Mouse (Mus musculus) cerebellum, postnatal 25 days (tissue): ENCODE measurements around the gene E330009J07Rik.

Experiments
- DNase-seq, 2 experiments: peaks; one replicate each; pipeline ENCODE4 v3.0.0; 2021; ENCODE audit warnings: mixed read lengths in 2 of 2

E330009J07Rik gene

GRCm38 (mm10) chr6:40429521-40429931, 6.4 kb downstream of the E330009J07Rik start:
- DNase-seq, result peak; percentile 80 to 81

- DNase-seq, result peak; percentile 57 to 58
Measured at GRCm38 (mm10) chr6:40428696-40429095, 7.2 kb downstream of the E330009J07Rik start.

GRCm38 (mm10) chr6:40427441-40427840, 8.5 kb downstream of the E330009J07Rik start:
- DNase-seq, result peak in 1 of 2 experiments; percentile 53

- peak in 1 of 2 experiments; percentile 72 for DNase-seq
Measured at GRCm38 (mm10) chr6:40423774-40424173, 12.2 kb downstream of the E330009J07Rik start.

- no peak for DNase-seq
Measured at GRCm38 (mm10) chr6:40423013-40423412, 12.9 kb downstream of the E330009J07Rik start.

- no peak for DNase-seq
Measured at GRCm38 (mm10) chr6:40421099-40421498, 14.8 kb downstream of the E330009J07Rik start.

GRCm38 (mm10) chr6:40418386-40418785, 17.5 kb downstream of the E330009J07Rik start:
- DNase-seq, result peak in 1 of 2 experiments; percentile 56

GRCm38 (mm10) chr6:40415799-40416198, 20.1 kb downstream of the E330009J07Rik start:
- DNase-seq, result peak; percentile 49 to 53

DNA sequence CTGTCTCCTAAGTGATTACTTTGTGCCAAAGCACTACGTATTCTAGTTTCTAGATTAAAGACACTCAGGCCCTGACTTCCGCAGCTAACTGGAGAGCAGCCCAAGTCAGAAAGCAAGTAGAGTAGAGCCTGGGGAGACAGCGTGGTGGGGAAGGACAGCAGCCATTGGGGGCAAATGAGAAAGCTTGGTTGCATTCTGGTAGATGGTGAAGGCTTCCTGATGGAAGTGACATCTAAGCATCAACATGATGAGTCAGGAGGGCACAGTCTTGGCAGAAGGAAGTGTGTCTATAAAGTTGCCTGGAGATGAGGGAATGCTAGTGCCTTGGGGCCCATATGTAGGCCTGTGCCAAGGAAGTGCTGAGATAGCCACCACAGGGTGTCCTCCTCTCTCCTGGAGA, 22.4 kb downstream of the E330009J07Rik start:
- peak in 1 of 2 experiments; percentile 50 for DNase-seq

DNA sequence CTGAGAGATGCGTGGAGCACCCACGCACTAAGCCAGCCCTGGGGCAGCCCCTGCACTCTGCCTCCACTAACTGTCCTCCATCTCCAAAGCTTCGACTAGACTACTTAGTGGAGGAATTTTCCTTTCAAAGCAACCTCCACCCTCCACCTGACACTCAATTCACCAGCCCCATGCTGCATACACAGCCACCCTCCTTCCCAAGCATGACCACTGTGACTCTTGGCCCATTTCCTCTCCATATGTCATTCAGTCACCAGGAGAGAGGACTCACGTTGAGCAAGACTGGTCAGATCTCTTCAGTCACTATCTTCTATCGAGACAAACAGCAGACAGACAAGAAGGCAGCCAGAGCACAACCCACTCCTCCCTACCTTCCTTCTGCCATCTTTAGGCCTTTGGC, 22.9 kb downstream of the E330009J07Rik start:
- peak; percentile 74 to 76 for DNase-seq

GRCm38 (mm10) chr6:40411085-40411484, 24.9 kb downstream of the E330009J07Rik start:
- DNase-seq, result no peak

DNA sequence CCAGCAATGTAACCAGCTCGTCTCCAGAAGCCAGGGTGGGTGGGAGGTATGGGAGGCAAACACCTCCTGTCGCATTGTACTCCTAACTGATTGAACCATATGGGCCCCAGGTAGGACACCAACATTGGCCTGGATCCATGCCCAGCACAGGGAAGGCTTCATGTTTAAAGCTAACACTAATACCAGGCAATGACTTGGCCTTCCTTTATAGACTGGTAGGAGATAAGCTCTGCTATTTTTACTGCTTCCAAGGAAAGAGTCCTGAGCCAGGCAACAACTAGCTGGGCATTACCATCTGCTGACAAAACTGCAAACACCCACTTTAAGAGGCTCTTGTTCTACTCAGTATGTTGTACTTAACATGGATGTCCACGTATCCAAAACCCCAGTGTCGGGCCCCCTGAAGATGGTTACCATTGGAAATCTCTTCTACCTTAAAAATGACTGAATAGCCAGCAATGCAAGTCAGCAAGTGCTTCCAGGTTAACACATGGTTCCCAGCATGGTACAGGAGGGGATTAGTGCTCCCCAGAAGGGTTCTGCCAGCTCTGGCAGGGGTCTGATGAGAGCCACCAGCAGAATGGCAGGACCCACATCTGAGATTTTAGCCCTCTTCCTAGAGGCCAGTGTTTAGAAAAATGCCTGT, 32.2 kb downstream of the E330009J07Rik start:
- DNase-seq, result peak; percentile 91 to 94

GRCm38 (mm10) chr6:40402031-40402430, 33.9 kb downstream of the E330009J07Rik start:
- DNase-seq, result no peak

DNA sequence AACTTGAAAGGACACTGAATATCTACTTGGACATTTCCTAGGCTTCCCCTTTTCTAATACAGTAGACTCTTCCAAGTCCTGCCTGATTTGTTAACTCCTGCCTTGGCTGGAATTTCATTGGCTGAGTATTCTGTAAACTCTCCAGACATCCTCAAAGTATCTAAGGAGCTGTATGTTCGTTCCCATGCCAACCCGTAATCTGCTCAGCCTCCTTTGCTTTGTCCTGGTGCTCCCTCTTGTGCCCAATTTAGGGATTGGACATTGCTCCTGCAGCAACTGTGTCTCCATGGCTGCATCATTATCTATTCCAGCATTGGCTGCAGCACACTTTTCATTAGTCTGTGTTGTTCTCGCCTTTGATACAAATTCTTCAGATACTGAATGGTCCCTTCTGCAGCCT, 42.7 kb downstream of the E330009J07Rik start:
- peak; percentile 83 to 91 for DNase-seq

GRCm38 (mm10) chr6:40390975-40391374, 45.0 kb downstream of the E330009J07Rik start:
- peak in 1 of 2 experiments; percentile 55 for DNase-seq

DNA sequence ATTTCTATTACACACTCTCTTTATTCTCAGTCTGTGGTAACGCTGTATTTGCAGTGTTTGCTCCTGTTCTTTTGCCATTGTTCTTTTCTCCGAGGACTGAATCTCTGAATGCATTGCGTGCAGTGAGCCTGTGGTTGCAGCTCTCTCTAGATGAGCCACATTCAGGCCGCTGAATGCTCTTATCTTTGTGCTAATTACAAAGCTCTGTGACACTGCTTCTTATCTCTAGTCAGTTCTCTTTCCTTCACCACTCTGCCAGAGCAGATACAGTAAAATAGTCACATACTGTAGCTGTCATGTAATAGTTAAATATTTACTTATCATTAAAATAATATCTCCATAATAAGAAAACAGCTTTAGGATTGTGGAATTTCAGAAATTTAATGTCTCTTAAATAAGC, 47.3 kb downstream of the E330009J07Rik start:
- no peak for DNase-seq

DNA sequence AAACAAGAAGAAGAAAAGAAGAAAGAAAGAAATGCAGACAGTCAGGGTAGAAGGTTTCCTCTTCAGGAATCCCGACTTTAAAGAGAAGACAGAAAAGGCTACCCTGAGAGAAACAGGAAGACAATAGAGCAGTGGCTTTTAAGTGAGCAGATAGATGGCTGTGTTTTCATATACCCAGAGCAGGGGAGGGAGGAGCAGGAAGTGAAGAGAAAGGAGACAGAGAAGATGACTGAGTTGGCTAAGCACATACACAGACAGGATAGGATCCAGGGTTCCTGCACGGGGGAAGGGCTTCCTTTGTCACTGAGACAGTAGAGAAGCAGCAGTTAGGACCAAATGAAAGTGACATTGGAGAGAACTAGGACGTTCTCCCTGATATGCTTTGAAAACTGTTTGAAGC, 50.3 kb downstream of the E330009J07Rik start:
- no peak for DNase-seq

- no peak for DNase-seq
Measured at GRCm38 (mm10) chr6:40381908-40382307, 54.0 kb downstream of the E330009J07Rik start.

- no peak for DNase-seq
Measured at GRCm38 (mm10) chr6:40380181-40380580, 55.8 kb downstream of the E330009J07Rik start.

GRCm38 (mm10) chr6:40371031-40371430, 64.9 kb downstream of the E330009J07Rik start:
- no peak for DNase-seq

DNA sequence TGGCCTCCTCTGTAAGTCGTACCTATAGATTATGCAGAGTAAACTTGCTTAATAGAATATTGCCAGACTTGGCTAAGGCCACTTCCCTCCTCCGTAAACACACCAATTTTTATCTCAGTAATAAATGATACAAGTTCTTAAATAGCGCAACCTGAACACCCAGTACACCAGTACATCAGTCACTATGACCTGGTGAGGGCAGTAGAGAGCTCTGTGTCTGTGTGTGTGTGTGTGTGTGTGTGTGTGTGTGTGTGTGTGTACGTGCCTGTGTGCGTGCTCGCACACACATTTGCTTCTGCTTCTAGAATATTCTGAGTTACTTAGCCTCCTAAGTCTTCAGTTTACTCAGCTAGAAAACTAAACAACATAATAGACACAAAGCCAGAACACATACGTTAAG, 82.6 kb downstream of the E330009J07Rik start:
- no peak for DNase-seq
